Mouse (Mus musculus) forebrain, embryonic 11.5 days (tissue): ENCODE results near the gene Jam2. TPM values are rescaled to one million over a fixed set of nuclear protein-coding genes. Genes with fewer than 3 reads are reported as not detected.

ENCODE experiments used
- ATAC-seq: fragments of 200-750 bp; cut with Nextera tagmentation; replicated peaks from 2 replicates; pipeline ENCODE4 v1.8.0; 2017; ENCODE audit warnings: moderate TSS enrichment; ENCODE audit not compliant: low FRiP score
- DNase-seq: peaks from one replicate; pipeline ENCODE4 v3.0.0-alpha.2; 2017; ENCODE audit warnings: low spot score
- H3K27ac ChIP-seq: fragments of 300-500 bp; sonication (generic); 2 replicates; pipeline ENCODE4 v1.5.1; 2014; ENCODE audit warnings: low read depth, low read length
- H3K27me3 ChIP-seq: fragments of 300-500 bp; sonication (generic); 2 replicates; pipeline ENCODE4 v1.6.1; 2014; ENCODE audit warnings: mild to moderate bottlenecking, low read length, mixed read lengths; ENCODE audit not compliant: control insufficient read depth, insufficient read depth
- H3K36me3 ChIP-seq: fragments of 300-500 bp; sonication (generic); 2 replicates; pipeline ENCODE4 v1.6.1; 2014; ENCODE audit warnings: mild to moderate bottlenecking, low read length, moderate library complexity, mixed read lengths; ENCODE audit not compliant: control insufficient read depth, insufficient read depth
- H3K4me1 ChIP-seq: fragments of 300-500 bp; sonication (generic); replicated peaks from 2 replicates; pipeline ENCODE4 v1.6.1; 2014; ENCODE audit warnings: low read length, mixed read lengths; ENCODE audit not compliant: control insufficient read depth, insufficient read depth
- H3K4me2 ChIP-seq: fragments of 300-500 bp; sonication (generic); 2 replicates; pipeline ENCODE4 v1.6.1; 2014; ENCODE audit warnings: low read depth, mild to moderate bottlenecking, low read length, moderate library complexity, mixed read lengths; ENCODE audit not compliant: severe bottlenecking
- H3K4me3 ChIP-seq: fragments of 300-500 bp; sonication (generic); 2 replicates; pipeline ENCODE4 v1.5.1; 2014; ENCODE audit warnings: low read depth, low read length
- H3K9ac ChIP-seq: fragments of 300-500 bp; sonication (generic); 2 replicates; pipeline ENCODE4 v1.6.1; 2014; ENCODE audit warnings: low read length
- H3K9me3 ChIP-seq: fragments of 300-500 bp; sonication (generic); 2 replicates; pipeline ENCODE4 v1.6.1; 2016; ENCODE audit warnings: low read length, mixed read lengths; ENCODE audit not compliant: control insufficient read depth
- WGBS: fragments of 180-500 bp; shearing (Covaris S2); extraction: QIAGEN DNeasy Blood & Tissue Kit; methylation state at CpG from one replicate; pipeline ENCODE4 v1.1.7; 2014; 5-methylcytosine and 5-hydroxymethylcytosine counted together
- polyA plus RNA-seq: library from polyadenylated mRNA; unstranded; fragments of >200 nt; fragmentation: Nextera tagmentation; extraction: Ambion mirVana; gene quantifications from 2 replicates; pipeline ENCODE4 v1.2.1, GENCODE M21; 2014

Gene Jam2
- polyA plus RNA-seq, result 51.5 and 54.0 TPM in 2 replicates

DNA sequence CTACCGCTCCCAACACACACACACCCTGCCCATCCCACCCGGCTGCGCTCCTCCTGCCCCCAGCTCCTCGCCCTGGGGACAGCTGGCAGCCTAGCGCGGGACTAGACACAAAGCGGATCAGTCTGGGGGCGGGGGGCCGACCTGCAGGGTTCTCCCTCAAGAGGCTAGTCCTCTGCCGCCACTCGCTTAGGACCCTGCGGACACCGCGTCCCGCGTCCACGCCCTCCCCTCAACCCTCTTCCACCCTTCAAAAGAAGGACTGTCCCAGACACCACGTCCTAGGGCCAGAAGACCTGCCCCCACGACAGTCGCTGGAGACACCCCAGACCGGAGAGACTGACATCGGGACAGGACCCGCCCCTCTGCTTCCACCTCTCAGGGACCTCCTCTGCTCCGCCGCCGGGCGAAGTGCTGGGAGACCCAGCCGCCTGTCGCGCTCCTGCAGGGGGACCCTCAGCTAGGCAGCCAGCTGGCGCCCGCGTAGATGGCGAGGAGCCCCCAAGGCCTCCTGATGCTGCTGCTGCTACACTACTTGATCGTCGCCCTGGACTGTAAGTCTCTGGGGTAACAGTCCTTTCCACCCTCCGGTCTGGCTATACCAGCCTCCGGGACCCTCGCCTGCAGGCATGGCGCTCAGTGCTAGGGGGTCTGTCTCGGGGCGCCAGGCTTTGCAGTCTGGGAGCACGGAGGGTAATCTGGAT lies at the start of gene Jam2:
TSS of gene Jam2 (plus strand) at position 121 of the 701 bp plus-strand sequence.
- H3K27ac ChIP-seq, result peak within 1 kb of the TSS; percentile 98
- H3K9ac ChIP-seq, result peak within 1 kb of the TSS; percentile 92
- no peaks in the 10 kb centered on the region for H3K36me3 ChIP-seq
- peak within 1 kb of the TSS; percentile 71 for H3K4me2 ChIP-seq
- ATAC-seq, result peak; percentile 89
- WGBS, result under 1% methylated on average over 38 of the region's 43 CpGs
- H3K4me3 ChIP-seq, result peak within 1 kb of the TSS; percentile 68
- no peaks in the 10 kb centered on the region for H3K27me3 ChIP-seq
- DNase-seq, result peak; percentile 90
- no peaks in the 10 kb centered on the region for H3K9me3 ChIP-seq
- H3K4me1 ChIP-seq, result peaks cover 2% of the 10 kb centered on the region; the same call in 1 of the 2 replicates

- H3K4me1 ChIP-seq, result peaks cover 2% of the 10 kb centered on the region; the same call in 1 of the 2 replicates
- peak; percentile 42 for ATAC-seq
- peak overlapping the region; percentile 82 for H3K9ac ChIP-seq
- H3K9me3 ChIP-seq, result no peaks in the 10 kb centered on the region
- WGBS, result under 1% methylated on average over 15 of the region's 15 CpGs
- no peak overlapping the region for H3K27ac ChIP-seq
- DNase-seq, result no peak
- H3K4me2 ChIP-seq, result peak overlapping the region; percentile 67
- H3K27me3 ChIP-seq, result no peaks in the 10 kb centered on the region
- peak overlapping the region; percentile 62 for H3K4me3 ChIP-seq
- no peaks in the 10 kb centered on the region; the same call in 1 of the 2 replicates for H3K36me3 ChIP-seq
Measured at GRCm38 (mm10) chr16:84734806-84735165, 39.1 kb upstream of the Jam2 start.

DNA sequence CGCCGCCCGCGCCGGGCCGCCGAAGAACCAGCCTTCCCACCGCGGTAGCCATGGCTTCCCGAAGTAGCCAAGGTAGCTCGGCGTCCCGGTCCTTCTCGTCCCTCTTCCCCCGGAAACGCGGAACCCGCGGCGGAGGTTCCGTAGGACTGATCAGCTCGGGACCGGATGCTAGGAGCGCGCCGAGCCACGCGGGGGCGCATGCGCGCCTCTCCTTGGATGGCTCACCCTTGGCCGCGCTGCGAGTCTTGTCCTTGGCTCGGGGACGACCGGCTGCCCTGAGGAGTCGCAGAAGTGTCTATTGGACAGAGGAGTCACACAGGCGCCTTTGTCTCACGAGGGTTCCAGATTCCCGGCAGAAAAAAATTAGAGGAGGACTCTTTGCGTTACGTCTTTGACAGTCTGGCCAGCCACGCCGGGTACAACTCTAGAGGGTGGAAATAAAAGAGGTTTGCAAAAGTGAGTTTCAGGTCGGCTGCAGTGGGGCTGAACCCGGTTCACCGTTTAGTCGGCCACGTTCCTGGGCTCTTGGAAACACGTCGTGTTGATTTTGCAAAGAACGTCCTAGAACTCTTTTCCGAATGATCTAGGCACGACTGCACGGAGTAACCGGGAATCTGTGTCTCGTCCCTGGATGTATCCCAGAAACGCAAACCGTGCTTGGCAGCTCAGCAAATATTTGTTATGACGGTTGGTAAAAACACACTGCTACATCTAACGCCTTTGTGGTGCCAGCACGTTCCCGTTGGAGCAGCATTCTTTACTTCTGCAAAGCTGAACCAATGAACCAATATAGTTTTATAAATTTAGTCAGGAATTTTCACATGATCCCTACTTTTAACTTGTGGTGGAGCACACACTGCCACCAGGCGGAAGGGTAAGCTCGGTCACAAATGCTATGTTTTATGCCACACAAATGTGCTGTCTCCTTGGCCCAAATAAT lies 38.5 kb upstream of the Jam2 start, which contains the start of gene Mrpl39:
TSS of gene Mrpl39 (minus strand) at position 577 of the 940 bp plus-strand sequence.
- 2% methylated on average over 66 of the region's 66 CpGs for WGBS
- H3K4me3 ChIP-seq, result peak within 1 kb of the TSS; percentile 62
- H3K27me3 ChIP-seq, result no peaks in the 10 kb centered on the region
- ATAC-seq (peak; percentile 99), DNase-seq (peak; percentile 99)
- no peaks in the 10 kb centered on the region for H3K9me3 ChIP-seq
- H3K9ac ChIP-seq, result peak within 1 kb of the TSS; percentile 82
- H3K27ac ChIP-seq, result no peak within 1 kb of the TSS
- peak within 1 kb of the TSS; percentile 67 for H3K4me2 ChIP-seq
- peaks cover 2% of the 10 kb centered on the region; the same call in 1 of the 2 replicates for H3K4me1 ChIP-seq
- no peaks in the 10 kb centered on the region; the same call in 1 of the 2 replicates for H3K36me3 ChIP-seq

DNA sequence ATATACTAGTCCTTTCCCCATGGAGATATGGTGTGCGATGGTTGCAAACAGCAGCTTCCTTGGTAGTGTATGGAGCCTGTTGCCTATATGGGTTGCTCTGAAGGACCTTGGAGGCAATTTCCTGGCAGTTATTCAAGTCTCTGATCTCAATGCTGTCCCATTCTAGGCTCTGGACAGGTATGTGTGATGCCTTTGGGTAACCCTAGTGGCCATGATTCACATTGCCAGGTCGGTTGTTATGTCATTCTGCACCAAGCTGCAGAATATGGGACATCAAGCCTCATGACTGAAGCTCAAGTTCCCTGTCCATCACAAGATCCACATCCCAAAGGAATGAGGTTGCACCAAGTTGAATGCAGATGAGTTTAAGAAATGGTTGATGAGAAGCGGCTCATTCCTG lies 36.6 kb upstream of the Jam2 start:
- peaks cover 2% of the 10 kb centered on the region; the same call in 1 of the 2 replicates for H3K4me1 ChIP-seq
- DNase-seq (no peak), ATAC-seq (no peak)
- H3K36me3 ChIP-seq, result no peaks in the 10 kb centered on the region
- H3K27ac ChIP-seq, result no peak overlapping the region
- no peaks in the 10 kb centered on the region for H3K9me3 ChIP-seq
- H3K9ac ChIP-seq, result no peak overlapping the region
- H3K4me2 ChIP-seq, result no peak overlapping the region
- no peak overlapping the region for H3K4me3 ChIP-seq
- H3K27me3 ChIP-seq, result no peaks in the 10 kb centered on the region
- 75% methylated on average over 3 of the region's 3 CpGs for WGBS

DNA sequence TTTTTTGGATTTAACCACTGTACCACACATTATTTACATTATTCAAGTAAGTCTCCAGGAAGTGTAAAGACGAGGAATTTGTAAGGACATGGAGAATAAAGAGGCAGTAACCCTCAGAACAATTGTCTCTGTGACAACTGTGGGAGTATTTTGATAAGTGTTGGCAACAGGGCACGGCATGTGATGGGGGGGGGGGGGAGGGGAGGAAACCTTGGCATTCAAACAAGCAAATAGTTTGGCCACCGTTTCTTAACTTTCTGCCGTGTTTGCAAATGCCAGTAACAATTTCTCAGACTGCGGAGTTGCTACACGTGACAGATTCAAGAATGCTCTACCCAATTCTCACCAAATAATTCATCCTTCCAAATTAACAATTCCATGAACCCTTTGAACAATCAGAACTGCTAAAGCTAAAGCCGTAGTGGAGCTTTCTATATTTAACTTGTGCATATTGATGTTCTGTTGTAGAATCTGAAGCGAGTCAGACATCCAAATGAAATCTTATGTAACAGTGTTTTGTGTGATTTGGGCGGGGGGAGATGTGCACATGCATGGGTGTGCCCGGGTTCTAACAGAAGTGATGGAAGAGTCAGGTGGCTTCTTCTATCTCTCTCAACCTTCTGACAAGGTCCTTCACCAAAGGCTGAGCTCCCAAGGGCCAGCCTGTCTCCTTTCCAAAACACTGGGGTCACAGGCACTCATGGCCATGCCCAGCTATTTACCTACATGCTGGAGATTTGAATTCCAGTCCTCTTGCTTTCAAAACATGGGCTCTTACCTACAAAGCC lies 29.0 kb upstream of the Jam2 start:
- Histone ChIP-seq H3K4me2 (no peak overlapping the region), H3K27me3 (no peaks in the 10 kb centered on the region), H3K27ac (no peak overlapping the region), H3K36me3 (no peaks in the 10 kb centered on the region), H3K9me3 (no peaks in the 10 kb centered on the region), H3K9ac (no peak overlapping the region), H3K4me1 (no peaks in the 10 kb centered on the region), H3K4me3 (no peak overlapping the region)
- ATAC-seq (no peak), DNase-seq (no peak)
- 75% methylated on average over 10 of the region's 10 CpGs for WGBS

DNA sequence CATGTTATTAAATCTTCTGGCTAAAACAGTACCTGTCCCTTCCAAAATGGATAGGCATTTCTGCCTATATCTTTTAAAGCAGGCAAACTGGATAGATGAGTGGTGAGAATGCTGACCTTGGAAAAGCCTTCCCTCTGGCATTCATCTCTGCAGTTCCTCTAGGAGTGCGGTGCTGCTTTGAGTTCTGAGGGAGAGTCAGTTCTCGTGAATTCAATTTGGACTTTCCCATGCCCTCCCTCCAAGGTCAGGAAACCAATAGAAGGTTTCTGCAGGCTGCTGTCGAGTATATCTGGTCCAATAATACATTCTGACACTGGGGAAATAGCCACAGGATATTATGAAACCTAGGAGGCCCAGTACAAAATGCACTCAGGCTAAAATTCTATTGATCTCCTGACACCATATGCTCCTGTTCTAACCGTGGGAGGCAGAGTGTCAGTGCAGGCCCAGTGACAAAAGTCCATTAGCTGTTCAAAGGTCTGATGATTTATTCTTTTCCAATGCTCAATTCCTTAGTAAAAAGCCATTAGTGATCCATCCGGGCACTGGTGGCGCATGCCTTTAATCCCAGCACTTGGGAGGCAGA lies 28.1 kb upstream of the Jam2 start:
- Histone ChIP-seq H3K27ac (no peak overlapping the region), H3K36me3 (no peaks in the 10 kb centered on the region), H3K9ac (no peak overlapping the region), H3K4me1 (no peaks in the 10 kb centered on the region), H3K4me2 (no peak overlapping the region), H3K4me3 (no peak overlapping the region), H3K27me3 (no peaks in the 10 kb centered on the region), H3K9me3 (no peaks in the 10 kb centered on the region)
- ATAC-seq, result no peak
- no peak for DNase-seq
- WGBS, result 76% methylated on average over 6 of the region's 6 CpGs

DNA sequence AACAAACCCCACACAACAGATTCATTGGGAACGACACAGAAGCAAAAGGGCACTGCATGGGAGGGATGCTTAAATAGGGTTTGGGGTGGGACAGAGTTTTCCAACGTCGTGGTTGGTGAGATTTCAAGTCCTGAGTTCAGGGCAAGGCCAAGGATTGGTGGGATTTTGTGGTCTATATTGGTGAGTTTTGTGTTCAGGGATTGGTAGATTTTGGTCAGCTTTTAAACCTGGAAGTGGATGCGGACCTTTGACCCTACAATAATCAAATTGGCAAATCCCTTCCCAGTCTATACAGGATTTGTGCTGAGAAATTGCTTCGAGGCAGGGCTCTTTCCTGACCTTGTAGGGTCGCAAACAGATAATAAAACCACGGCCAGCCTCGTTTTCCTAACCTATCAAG lies 6.0 kb upstream of the Jam2 start:
- no peak for DNase-seq

GRCm38 (mm10) chr16:84769182-84769581 lies 4.7 kb upstream of the Jam2 start:
- H3K4me2 ChIP-seq, result no peak overlapping the region
- ATAC-seq (no peak), DNase-seq (no peak)
- H3K9me3 ChIP-seq, result no peaks in the 10 kb centered on the region
- no peaks in the 10 kb centered on the region for H3K36me3 ChIP-seq
- WGBS, result 59% methylated on average over 4 of the region's 4 CpGs
- H3K4me1 ChIP-seq, result peaks cover 2% of the 10 kb centered on the region; the same call in 1 of the 2 replicates
- no peak overlapping the region for H3K9ac ChIP-seq
- H3K27me3 ChIP-seq, result no peaks in the 10 kb centered on the region
- no peak overlapping the region for H3K4me3 ChIP-seq
- no peak overlapping the region for H3K27ac ChIP-seq

More for the DNA sequence above, 6.0 kb upstream of the Jam2 start:
- 87% methylated on average over 8 of the region's 8 CpGs for WGBS
- H3K27ac ChIP-seq, result no peak overlapping the region
- no peak overlapping the region for H3K9ac ChIP-seq
- H3K4me2 ChIP-seq, result no peak overlapping the region
- no peak for ATAC-seq
- H3K27me3 ChIP-seq, result no peaks in the 10 kb centered on the region
- H3K9me3 ChIP-seq, result no peaks in the 10 kb centered on the region
- H3K4me3 ChIP-seq, result no peak overlapping the region
- H3K4me1 ChIP-seq, result peaks cover 2% of the 10 kb centered on the region; the same call in 1 of the 2 replicates
- H3K36me3 ChIP-seq, result no peaks in the 10 kb centered on the region
